Mouse (Mus musculus): ENCODE measurements around the gene Lyl1. TPM values are rescaled to one million over a fixed set of nuclear protein-coding genes. Genes with fewer than 3 reads are reported as not detected.

The Lyl1 gene
- polyA plus RNA-seq, 1 experiment from 2014 or later = 48.7 TPM

- no peaks in the 10 kb centered on the region for H3K36me3 ChIP-seq (ENCODE audit: inconsistent target)
- peaks cover 27% of the 10 kb centered on the region for H3K79me2 ChIP-seq (ENCODE audit: inconsistent target)
- peak overlapping the region; percentile 98 for H3K27ac ChIP-seq
- WGBS (ENCODE audit: missing documents) = 3% methylated on average over 35 of the region's 38 CpGs
- peak overlapping the region; percentile 91 for H3K4me3 ChIP-seq (ENCODE audit: inconsistent target)
Measured at GRCm38 (mm10) chr8:84703466-84704249, 2.4 kb downstream of the Lyl1 start.

- peak overlapping the region; percentile 21; the same call in 1 of the 2 replicates for H3K4me3 ChIP-seq (ENCODE audit: inconsistent target)
- 5% methylated on average over 16 of the region's 16 CpGs for WGBS (ENCODE audit: missing documents)
- H3K36me3 ChIP-seq (ENCODE audit: inconsistent target) = no peaks in the 10 kb centered on the region
- peaks cover 27% of the 10 kb centered on the region for H3K79me2 ChIP-seq (ENCODE audit: inconsistent target)
- H3K27ac ChIP-seq = peak overlapping the region; percentile 76
Measured at GRCm38 (mm10) chr8:84704356-84704755, 3.1 kb downstream of the Lyl1 start.

GRCm38 (mm10) chr8:84704867-84705831 is 3.9 kb downstream of the Lyl1 start:
- H3K4me3 ChIP-seq (ENCODE audit: inconsistent target) = no peak overlapping the region; the same call in 1 of the 2 replicates
- H3K36me3 ChIP-seq (ENCODE audit: inconsistent target) = no peaks in the 10 kb centered on the region
- WGBS (ENCODE audit: missing documents) = 6% methylated on average over 45 of the region's 61 CpGs
- peak overlapping the region; percentile 76 for H3K27ac ChIP-seq
- H3K79me2 ChIP-seq (ENCODE audit: inconsistent target) = peaks cover 27% of the 10 kb centered on the region

DNA sequence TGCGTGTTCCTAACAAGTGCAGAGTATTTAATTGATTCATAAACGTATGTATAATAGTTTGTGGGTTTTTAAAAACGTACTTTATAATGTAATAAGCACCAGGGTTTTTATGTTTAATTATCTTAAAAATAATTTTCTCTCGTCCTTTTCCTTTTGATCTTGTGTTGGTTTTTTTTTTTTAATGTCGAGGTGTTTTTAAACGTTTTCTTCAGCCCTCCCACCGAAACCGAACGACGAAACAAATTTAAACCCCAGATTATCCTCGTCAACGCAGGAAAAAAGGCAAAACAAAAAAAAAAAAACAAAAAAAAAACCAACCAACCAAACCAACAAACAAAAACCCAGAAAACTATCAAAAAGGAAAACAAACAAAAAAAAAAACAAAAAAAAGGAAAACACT is 4.7 kb downstream of the Lyl1 start:
- 12% methylated on average over 12 of the region's 12 CpGs for whole genome bisulfite sequencing (ENCODE audit: missing documents)
- peak overlapping the region; percentile 2; the same call in 1 of the 2 replicates for H3K4me3 ChIP-seq (ENCODE audit: inconsistent target)
- H3K27ac ChIP-seq = no peak overlapping the region
- H3K36me3 ChIP-seq (ENCODE audit: inconsistent target) = no peaks in the 10 kb centered on the region
- peaks cover 27% of the 10 kb centered on the region for H3K79me2 ChIP-seq (ENCODE audit: inconsistent target)

GRCm38 (mm10) chr8:84706610-84707266 is 5.5 kb downstream of the Lyl1 start:
- peak overlapping the region; percentile 70 for H3K27ac ChIP-seq
- peaks cover 27% of the 10 kb centered on the region for H3K79me2 ChIP-seq (ENCODE audit: inconsistent target)
- H3K4me3 ChIP-seq (ENCODE audit: inconsistent target) = peak overlapping the region; percentile 25
- WGBS (ENCODE audit: missing documents) = 6% methylated on average over 29 of the region's 45 CpGs
- no peaks in the 10 kb centered on the region for H3K36me3 ChIP-seq (ENCODE audit: inconsistent target)

GRCm38 (mm10) chr8:84707267-84707883 is 6.1 kb downstream of the Lyl1 start:
- H3K27ac ChIP-seq = peak overlapping the region; percentile 70
- peak overlapping the region; percentile 25 for H3K4me3 ChIP-seq (ENCODE audit: inconsistent target)
- WGBS (ENCODE audit: missing documents) = 4% methylated on average over 22 of the region's 22 CpGs
- H3K79me2 ChIP-seq (ENCODE audit: inconsistent target) = peaks cover 20% of the 10 kb centered on the region
- no peaks in the 10 kb centered on the region for H3K36me3 ChIP-seq (ENCODE audit: inconsistent target)

- peak overlapping the region; percentile 70 for H3K27ac ChIP-seq
- WGBS (ENCODE audit: missing documents) = 44% methylated on average over 15 of the region's 15 CpGs
- H3K4me3 ChIP-seq (ENCODE audit: inconsistent target) = no peak overlapping the region; the same call in 1 of the 2 replicates
- no peaks in the 10 kb centered on the region for H3K36me3 ChIP-seq (ENCODE audit: inconsistent target)
- H3K79me2 ChIP-seq (ENCODE audit: inconsistent target) = peaks cover 13% of the 10 kb centered on the region
Measured at GRCm38 (mm10) chr8:84708071-84708541, 6.8 kb downstream of the Lyl1 start.

GRCm38 (mm10) chr8:84708774-84709475 is 7.7 kb downstream of the Lyl1 start:
- WGBS (ENCODE audit: missing documents) = 31% methylated on average over 12 of the region's 12 CpGs
- Histone ChIP-seq H3K79me2 (ENCODE audit: inconsistent target) (peaks cover 6% of the 10 kb centered on the region; the same call in 1 of the 2 replicates), H3K4me3 (ENCODE audit: inconsistent target) (no peak overlapping the region), H3K27ac (no peak overlapping the region), H3K36me3 (ENCODE audit: inconsistent target) (no peaks in the 10 kb centered on the region)

- Histone ChIP-seq H3K27ac (no peak overlapping the region), H3K79me2 (ENCODE audit: inconsistent target) (no peaks in the 10 kb centered on the region; the same call in 1 of the 2 replicates), H3K4me3 (ENCODE audit: inconsistent target) (no peak overlapping the region), H3K36me3 (ENCODE audit: inconsistent target) (no peaks in the 10 kb centered on the region)
- WGBS (ENCODE audit: missing documents) = 100% methylated on average over 1 of the region's 1 CpGs
Measured at GRCm38 (mm10) chr8:84709931-84710330, 8.7 kb downstream of the Lyl1 start.

- Histone ChIP-seq H3K27ac (no peak overlapping the region), H3K4me3 (ENCODE audit: inconsistent target) (no peak overlapping the region), H3K79me2 (ENCODE audit: inconsistent target) (no peaks in the 10 kb centered on the region; the same call in 1 of the 2 replicates), H3K36me3 (ENCODE audit: inconsistent target) (no peaks in the 10 kb centered on the region)
- 100% methylated on average over 3 of the region's 3 CpGs for WGBS (ENCODE audit: missing documents)
Measured at GRCm38 (mm10) chr8:84711312-84711711, 10.1 kb downstream of the Lyl1 start.

DNA sequence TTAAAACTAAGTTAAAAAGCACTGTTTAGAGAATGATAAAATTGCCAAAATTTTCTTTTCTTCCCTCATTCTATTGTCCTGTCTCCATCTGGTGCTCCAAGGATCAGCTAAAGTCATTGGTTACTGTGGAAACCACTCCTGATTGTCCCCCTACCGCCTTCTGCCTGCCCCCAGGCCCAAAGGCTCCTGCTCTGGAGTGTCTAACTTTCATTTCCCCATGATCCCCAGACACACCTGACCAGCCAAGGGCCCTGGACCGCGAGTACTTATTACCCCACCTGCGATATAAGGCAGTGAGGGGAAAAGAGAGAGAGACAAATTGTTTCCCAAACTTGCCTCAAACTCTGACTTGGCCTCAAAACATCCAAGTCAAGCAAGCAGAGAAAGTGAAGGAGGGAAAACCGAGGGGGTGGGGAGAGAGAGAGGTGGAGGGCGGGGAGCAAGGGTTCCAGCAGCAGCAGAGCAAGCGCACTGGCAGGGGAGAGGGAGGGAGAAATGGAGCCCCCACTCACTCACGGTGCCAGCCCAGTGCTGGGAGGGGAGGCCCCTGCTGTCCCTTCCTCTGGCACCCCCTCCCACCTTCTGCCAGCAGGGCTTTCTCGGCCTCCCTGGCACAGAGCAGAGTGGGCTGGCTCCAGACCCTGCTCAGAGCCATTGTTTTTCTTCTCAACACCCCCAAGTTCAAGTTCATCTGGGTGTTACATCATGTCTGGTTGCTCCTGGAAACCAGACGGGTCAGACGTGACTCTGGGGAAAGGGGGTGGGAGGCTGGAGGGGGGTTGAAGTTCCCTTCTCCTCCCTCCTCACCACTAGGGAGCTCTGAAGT is 10.9 kb downstream of the Lyl1 start:
- H3K27ac ChIP-seq = no peak overlapping the region
- H3K79me2 ChIP-seq (ENCODE audit: inconsistent target) = no peaks in the 10 kb centered on the region
- H3K4me3 ChIP-seq (ENCODE audit: inconsistent target) = no peak overlapping the region
- H3K36me3 ChIP-seq (ENCODE audit: inconsistent target) = no peaks in the 10 kb centered on the region
- 70% methylated on average over 10 of the region's 11 CpGs for WGBS (ENCODE audit: missing documents)

DNA sequence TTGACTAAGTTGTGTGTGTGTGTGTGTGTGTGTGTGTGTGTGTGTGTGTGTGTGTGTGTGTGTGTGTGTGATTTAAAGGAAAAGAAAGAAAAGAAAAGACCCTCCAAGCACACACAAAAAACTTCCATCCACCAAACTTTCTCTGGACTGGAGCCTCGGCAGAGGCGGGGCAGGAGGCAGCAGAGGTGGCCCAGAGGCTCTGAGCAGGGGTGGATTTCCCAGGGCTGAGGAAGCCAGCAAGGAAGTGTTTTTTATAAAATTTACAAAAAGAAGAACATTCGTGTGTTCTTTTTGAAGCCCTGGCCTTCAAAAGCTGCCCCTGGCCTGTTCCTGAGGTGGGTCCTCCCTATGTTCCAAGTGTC is 11.5 kb downstream of the Lyl1 start:
- H3K36me3 ChIP-seq (ENCODE audit: inconsistent target) = no peaks in the 10 kb centered on the region

GRCm38 (mm10) chr8:84713381-84713780 is 12.1 kb downstream of the Lyl1 start:
- H3K4me3 ChIP-seq (ENCODE audit: inconsistent target) = no peak overlapping the region

More for the DNA sequence above, 11.5 kb downstream of the Lyl1 start:
- Histone ChIP-seq H3K79me2 (ENCODE audit: inconsistent target) (no peaks in the 10 kb centered on the region), H3K27ac (no peak overlapping the region), H3K4me3 (ENCODE audit: inconsistent target) (no peak overlapping the region)
- 63% methylated on average over 3 of the region's 3 CpGs for WGBS (ENCODE audit: missing documents)

More at GRCm38 (mm10) chr8:84713381-84713780, 12.1 kb downstream of the Lyl1 start:
- Histone ChIP-seq H3K27ac (no peak overlapping the region), H3K36me3 (ENCODE audit: inconsistent target) (no peaks in the 10 kb centered on the region), H3K79me2 (ENCODE audit: inconsistent target) (no peaks in the 10 kb centered on the region)
- WGBS (ENCODE audit: missing documents) = 96% methylated on average over 4 of the region's 4 CpGs

Measured in macrophage (primary cell).